Mouse (Mus musculus): Measurements from ENCODE around the gene Acad8. TPM values are rescaled to one million over a fixed set of nuclear protein-coding genes. Genes with fewer than 3 reads are reported as not detected.

Gene Acad8
- total RNA-seq, 1 experiment = 33.2 TPM

DNA sequence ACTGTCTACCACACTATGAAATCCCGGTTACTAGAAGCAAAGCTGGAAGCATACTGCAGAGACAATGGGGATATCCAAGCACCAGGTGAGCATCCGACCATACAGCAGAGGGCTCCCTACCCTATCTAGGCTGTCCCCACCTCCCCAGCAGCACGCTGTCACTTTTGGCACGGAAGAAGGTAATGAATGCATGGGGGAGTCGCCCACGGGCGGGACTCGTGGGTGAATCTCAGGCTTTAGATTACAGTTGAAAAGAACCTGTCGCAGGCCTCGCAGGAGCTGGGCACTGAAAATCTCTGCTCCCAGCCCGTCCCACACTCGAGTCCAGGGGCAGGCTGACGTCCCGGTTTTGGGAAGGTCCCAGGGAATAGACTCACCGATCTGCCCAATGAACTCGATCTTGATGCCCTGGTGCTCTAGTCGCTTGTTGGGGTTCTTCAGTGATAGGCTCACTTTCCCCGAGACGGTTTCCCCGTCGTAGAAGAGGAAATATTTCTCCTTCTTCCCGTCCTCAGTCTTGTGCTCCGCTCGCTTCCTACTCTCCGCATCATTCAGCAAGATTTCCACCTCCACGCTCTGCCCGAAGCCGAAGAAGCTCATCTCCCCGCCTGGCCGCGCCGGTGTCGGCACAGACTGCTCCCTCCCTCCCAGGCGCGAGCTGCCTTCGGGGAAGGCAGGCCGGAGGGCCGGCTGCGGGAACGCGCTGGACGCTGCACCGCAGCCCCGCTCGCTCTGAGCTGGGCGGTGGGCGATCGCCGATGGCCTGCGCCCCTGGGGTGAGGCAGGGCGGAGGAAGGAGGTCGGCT is 29.9 kb upstream of the Acad8 start:
- H3K27ac ChIP-seq (ENCODE audit: insufficient read depth, low read depth, low read length, poor library complexity, severe bottlenecking) = peak overlapping the region; percentile 3; the same call in 1 of the 2 replicates
- no peak for TF ChIP-seq MAFK (IDR thresholded peaks at IDR 0.05; ENCODE audit: insufficient read depth, low read depth, low read length)
- TF ChIP-seq HCFC1 (IDR thresholded peaks at IDR 0.05; ENCODE audit: borderline replicate concordance, insufficient read depth, low read length) = no peak; the same call in 1 of the 2 replicates
- no peak for TF ChIP-seq ZNF384 (IDR thresholded peaks at IDR 0.05; ENCODE audit: low read depth, low read length)
- TF ChIP-seq ZC3H11A (IDR thresholded peaks at IDR 0.05; ENCODE audit: borderline replicate concordance, low read depth, low read length) = no peak
- no peak for TF ChIP-seq CHD2 (IDR thresholded peaks at IDR 0.05; ENCODE audit: low read depth, low read length)
- H3K4me3 ChIP-seq (ENCODE audit: insufficient read depth in 1 of 2, low read depth in 1 of 2, low read length in 2 of 2, poor library complexity in 1 of 2, severe bottlenecking in 1 of 2) = peak overlapping the region; percentile 91 to 93
- no peaks in the 10 kb centered on the region for H3K9me3 ChIP-seq (ENCODE audit: control insufficient read depth, insufficient read depth, low read depth, low read length)
- in situ Hi-C loops (cut with MboI; ENCODE audit: low sequenced_read_pairs in 2 of 2, unreplicated experiment in 2 of 2) = no loop called here
- peak overlapping the region; percentile 80 for H3K9ac ChIP-seq (ENCODE audit: insufficient read depth, low read depth, low read length, poor library complexity, severe bottlenecking)
- H3K36me3 ChIP-seq (ENCODE audit: control insufficient read depth, insufficient read depth, low read length, poor library complexity, severe bottlenecking) = no peaks in the 10 kb centered on the region
- DNase-seq (ENCODE audit: low read depth, low spot score) = peak; percentile 21
- peaks cover 0 to 6% of the 10 kb centered on the region in 2 experiments; a peak in 1 of 4 replicates for H3K4me1 ChIP-seq (ENCODE audit: control insufficient read depth in 2 of 2, insufficient read depth in 2 of 2, low read length in 2 of 2, poor library complexity in 1 of 2)

DNA sequence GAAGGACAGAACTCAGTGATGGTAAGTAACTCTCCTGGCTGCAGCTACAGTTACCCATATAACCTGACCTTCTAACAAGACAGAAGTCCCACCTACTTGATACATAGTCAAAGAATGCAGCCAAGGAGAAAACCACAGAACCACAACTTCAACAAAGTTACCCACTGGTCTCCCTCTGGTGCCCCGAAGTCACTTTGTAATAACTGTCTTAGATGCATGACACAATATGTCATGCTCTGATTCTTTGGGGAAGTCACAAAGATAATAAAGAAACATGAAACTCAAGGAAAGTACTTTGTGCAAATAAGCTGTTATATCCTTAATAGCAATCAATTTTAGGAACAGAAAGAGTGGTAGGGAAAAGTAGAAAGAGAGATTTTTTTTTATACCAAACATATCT is 27.3 kb upstream of the Acad8 start:
- in situ Hi-C loops (cut with MboI; ENCODE audit: low sequenced_read_pairs in 2 of 2, unreplicated experiment in 2 of 2) = no loop called here
- Histone ChIP-seq H3K27ac (ENCODE audit: insufficient read depth, low read depth, low read length, poor library complexity, severe bottlenecking) (no peak overlapping the region), H3K4me1 (ENCODE audit: control insufficient read depth in 2 of 2, insufficient read depth in 2 of 2, low read length in 2 of 2, poor library complexity in 1 of 2) (peaks cover 0 to 6% of the 10 kb centered on the region in 2 experiments; a peak in 1 of 4 replicates), H3K9ac (ENCODE audit: insufficient read depth, low read depth, low read length, poor library complexity, severe bottlenecking) (no peak overlapping the region), H3K36me3 (ENCODE audit: control insufficient read depth, insufficient read depth, low read length, poor library complexity, severe bottlenecking) (no peaks in the 10 kb centered on the region), H3K9me3 (ENCODE audit: control insufficient read depth, insufficient read depth, low read depth, low read length) (no peaks in the 10 kb centered on the region), H3K4me3 (ENCODE audit: insufficient read depth in 1 of 2, low read depth in 1 of 2, low read length in 2 of 2, poor library complexity in 1 of 2, severe bottlenecking in 1 of 2) (no peak overlapping the region)
- DNase-seq (ENCODE audit: low read depth, low spot score) = no peak
- TF ChIP-seq ZNF384 (IDR thresholded peaks at IDR 0.05; ENCODE audit: low read depth, low read length) (no peak), ZC3H11A (IDR thresholded peaks at IDR 0.05; ENCODE audit: borderline replicate concordance, low read depth, low read length) (no peak), HCFC1 (IDR thresholded peaks at IDR 0.05; ENCODE audit: borderline replicate concordance, insufficient read depth, low read length) (no peak), CHD2 (IDR thresholded peaks at IDR 0.05; ENCODE audit: low read depth, low read length) (no peak), MAFK (IDR thresholded peaks at IDR 0.05; ENCODE audit: insufficient read depth, low read depth, low read length) (no peak)

GRCm38 (mm10) chr9:27023681-27024080 is 24.3 kb upstream of the Acad8 start:
- DNase-seq (ENCODE audit: low read depth, low spot score) = no peak
- H3K4me1 ChIP-seq (ENCODE audit: control insufficient read depth in 2 of 2, insufficient read depth in 2 of 2, low read length in 2 of 2, poor library complexity in 1 of 2) = peaks cover 0 to 3% of the 10 kb centered on the region in 2 experiments; a peak in 1 of 4 replicates
- no peaks in the 10 kb centered on the region for H3K9me3 ChIP-seq (ENCODE audit: control insufficient read depth, insufficient read depth, low read depth, low read length)
- peaks cover 6% of the 10 kb centered on the region; the same call in 1 of the 2 replicates for H3K36me3 ChIP-seq (ENCODE audit: control insufficient read depth, insufficient read depth, low read length, poor library complexity, severe bottlenecking)
- no peak overlapping the region for H3K4me3 ChIP-seq (ENCODE audit: insufficient read depth in 1 of 2, low read depth in 1 of 2, low read length in 2 of 2, poor library complexity in 1 of 2, severe bottlenecking in 1 of 2)
- no peak overlapping the region for H3K9ac ChIP-seq (ENCODE audit: insufficient read depth, low read depth, low read length, poor library complexity, severe bottlenecking)
- in situ Hi-C loops (cut with MboI; ENCODE audit: low sequenced_read_pairs in 2 of 2, unreplicated experiment in 2 of 2) = no loop called here
- no peak overlapping the region for H3K27ac ChIP-seq (ENCODE audit: insufficient read depth, low read depth, low read length, poor library complexity, severe bottlenecking)
- no peak for TF ChIP-seq CHD2 (IDR thresholded peaks at IDR 0.05; ENCODE audit: low read depth, low read length)

DNA sequence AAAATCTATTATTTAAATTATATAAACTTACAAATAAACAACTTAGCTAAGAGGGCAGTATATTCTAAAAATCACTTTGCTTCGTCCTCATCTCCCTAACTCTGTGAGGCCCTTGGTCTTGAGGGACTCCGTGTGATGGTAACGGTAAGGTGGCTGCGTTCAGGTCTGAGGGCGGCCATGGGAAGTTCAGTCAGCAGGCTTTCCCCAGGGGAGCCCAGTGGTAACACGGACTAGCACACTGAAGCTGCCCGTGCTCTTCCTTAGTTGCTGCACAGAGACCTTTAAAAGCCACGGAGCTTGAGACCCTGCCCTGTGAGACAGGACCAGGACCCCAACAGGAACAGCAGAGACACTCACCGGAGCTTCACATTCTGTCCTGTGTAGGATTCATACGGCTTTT is 19.6 kb upstream of the Acad8 start:
- Histone ChIP-seq H3K4me3 (ENCODE audit: insufficient read depth in 1 of 2, low read depth in 1 of 2, low read length in 2 of 2, poor library complexity in 1 of 2, severe bottlenecking in 1 of 2) (no peak overlapping the region), H3K9me3 (ENCODE audit: control insufficient read depth, insufficient read depth, low read depth, low read length) (no peaks in the 10 kb centered on the region), H3K4me1 (ENCODE audit: control insufficient read depth in 2 of 2, insufficient read depth in 2 of 2, low read length in 2 of 2, poor library complexity in 1 of 2) (no peaks in the 10 kb centered on the region), H3K9ac (ENCODE audit: insufficient read depth, low read depth, low read length, poor library complexity, severe bottlenecking) (no peak overlapping the region), H3K36me3 (ENCODE audit: control insufficient read depth, insufficient read depth, low read length, poor library complexity, severe bottlenecking) (peaks cover 7% of the 10 kb centered on the region; the same call in 1 of the 2 replicates), H3K27ac (ENCODE audit: insufficient read depth, low read depth, low read length, poor library complexity, severe bottlenecking) (no peak overlapping the region)
- in situ Hi-C loops (cut with MboI; ENCODE audit: low sequenced_read_pairs in 2 of 2, unreplicated experiment in 2 of 2) = no loop called here
- TF ChIP-seq CHD2 (IDR thresholded peaks at IDR 0.05; ENCODE audit: low read depth, low read length) = no peak
- no peak for TF ChIP-seq MAFK (IDR thresholded peaks at IDR 0.05; ENCODE audit: insufficient read depth, low read depth, low read length)
- TF ChIP-seq ZNF384 (IDR thresholded peaks at IDR 0.05; ENCODE audit: low read depth, low read length) = no peak
- no peak for TF ChIP-seq ZC3H11A (IDR thresholded peaks at IDR 0.05; ENCODE audit: borderline replicate concordance, low read depth, low read length)
- no peak for TF ChIP-seq HCFC1 (IDR thresholded peaks at IDR 0.05; ENCODE audit: borderline replicate concordance, insufficient read depth, low read length)
- DNase-seq (ENCODE audit: low read depth, low spot score) = no peak

All from ES-E14 (cell line).